Mouse (Mus musculus) heart, postnatal 14 days (tissue): ENCODE data around the gene Fam3b. TPM values are rescaled to one million over a fixed set of nuclear protein-coding genes. Genes with fewer than 3 reads are reported as not detected.

Experiments
- DNase-seq, 2 experiments: peaks; one replicate each; pipeline ENCODE4 v3.0.0; 2021 to 2022
- intact Hi-C: fragments of 180-260 bp; cut with DNase I; formaldehyde crosslinking; loops from one replicate; pipeline ENCODE4 v1.15.1; 2025
- total RNA-seq, 2 experiments: library from RNA; stranded (reverse); gene quantifications; 2 replicates each; pipeline ENCODE4 v1.2.3; 2021

Gene Fam3b
- total RNA-seq, 2 experiments from 2014 or later = not detected

DNA sequence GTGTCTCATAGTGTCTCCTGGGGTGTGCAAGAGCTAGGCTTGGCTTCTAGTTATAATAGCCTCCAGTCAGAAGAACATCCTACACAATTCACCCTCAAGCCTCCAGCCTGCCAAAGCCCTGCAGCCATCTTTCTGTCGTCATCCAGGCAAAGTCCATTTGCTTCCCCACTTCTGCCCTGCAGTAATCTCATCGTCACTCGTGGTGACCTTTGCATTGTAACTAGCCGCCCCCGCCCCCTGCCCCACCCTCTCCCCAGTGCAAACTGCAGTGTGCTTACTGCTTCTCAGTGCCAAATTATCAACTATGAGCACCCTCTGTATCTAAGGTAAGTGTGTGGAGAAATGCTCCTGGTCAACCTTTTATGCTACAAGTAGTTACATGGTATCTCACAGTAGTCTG lies 16.9 kb downstream of the Fam3b start:
- DNase-seq = no peak
- intact Hi-C loops = no loop called here

- DNase-seq = no peak
- intact Hi-C loops = no loop called here
These were observed 18.6 kb downstream of the Fam3b start for GRCm38 (mm10) chr16:97496026-97496425.

DNA sequence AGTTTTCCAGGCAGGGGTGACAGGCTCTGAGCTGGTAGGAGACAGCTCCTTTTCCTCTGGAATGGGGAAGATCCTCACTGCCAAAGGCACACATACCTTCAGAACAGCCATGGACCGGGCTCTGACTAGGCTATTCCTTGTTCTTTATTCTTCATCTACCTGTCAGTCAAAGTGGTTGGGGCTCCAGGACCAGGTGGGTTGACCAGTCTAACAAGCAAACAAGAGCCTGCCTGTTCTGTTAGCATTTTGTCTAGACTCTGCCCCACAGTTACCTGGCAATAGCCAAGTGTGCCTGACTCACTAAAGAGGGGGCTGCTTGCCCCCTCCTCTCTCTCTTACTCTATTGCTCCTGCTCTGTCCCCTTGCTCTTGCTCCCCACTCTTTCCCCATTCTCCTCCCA lies 22.2 kb downstream of the Fam3b start:
- intact Hi-C loops = no loop called here

DNA sequence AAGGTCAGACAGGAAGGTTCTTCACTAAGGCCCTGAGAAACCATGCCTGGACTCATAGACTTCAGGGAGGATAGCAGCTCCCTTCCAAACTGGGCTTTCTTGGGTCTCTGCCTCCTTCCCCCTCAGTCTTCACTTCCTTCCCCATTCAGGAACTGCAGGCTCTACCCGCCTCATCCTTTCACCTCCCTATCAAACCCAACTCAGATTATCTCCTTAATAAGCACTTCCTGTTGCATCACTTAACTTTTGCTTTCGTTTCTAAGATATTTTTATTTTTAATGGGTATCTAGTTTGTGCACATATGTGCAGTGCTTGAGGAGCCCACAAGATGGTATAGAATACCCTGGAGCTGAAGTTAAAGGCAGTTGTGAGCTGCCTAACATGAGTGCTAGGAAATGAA lies 36.0 kb downstream of the Fam3b start:
- intact Hi-C loops = no loop called here
- no peak for DNase-seq

More for the DNA sequence above, 22.2 kb downstream of the Fam3b start:
- no peak for DNase-seq

DNA sequence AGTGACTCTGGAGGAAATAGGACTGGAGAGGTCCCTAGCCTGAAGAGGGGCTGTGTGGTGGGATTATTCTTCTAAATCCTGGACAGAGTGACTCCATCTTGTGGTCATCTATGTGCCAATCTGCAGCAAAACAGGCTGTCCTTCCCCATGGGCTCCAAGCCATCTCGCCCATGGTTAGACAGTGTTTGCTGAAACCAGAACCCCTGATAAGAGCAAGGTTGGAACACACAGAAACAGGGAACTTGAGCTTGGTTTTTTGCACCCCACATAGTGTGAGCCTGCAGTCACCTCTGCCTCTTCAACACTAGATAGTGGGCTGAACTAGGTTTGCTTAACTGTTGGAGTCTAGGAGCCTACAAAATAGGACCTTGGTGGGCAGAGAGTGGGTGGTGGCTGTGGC lies 38.1 kb downstream of the Fam3b start:
- no peak for DNase-seq

GRCm38 (mm10) chr16:97475581-97475980 lies 39.0 kb downstream of the Fam3b start:
- intact Hi-C loops = no loop called here
- peak; percentile 28 to 49 for DNase-seq

More for the DNA sequence above, 38.1 kb downstream of the Fam3b start:
- intact Hi-C loops = no loop called here

GRCm38 (mm10) chr16:97474671-97475070 lies 39.9 kb downstream of the Fam3b start:
- intact Hi-C loops = no loop called here
- DNase-seq = no peak

DNA sequence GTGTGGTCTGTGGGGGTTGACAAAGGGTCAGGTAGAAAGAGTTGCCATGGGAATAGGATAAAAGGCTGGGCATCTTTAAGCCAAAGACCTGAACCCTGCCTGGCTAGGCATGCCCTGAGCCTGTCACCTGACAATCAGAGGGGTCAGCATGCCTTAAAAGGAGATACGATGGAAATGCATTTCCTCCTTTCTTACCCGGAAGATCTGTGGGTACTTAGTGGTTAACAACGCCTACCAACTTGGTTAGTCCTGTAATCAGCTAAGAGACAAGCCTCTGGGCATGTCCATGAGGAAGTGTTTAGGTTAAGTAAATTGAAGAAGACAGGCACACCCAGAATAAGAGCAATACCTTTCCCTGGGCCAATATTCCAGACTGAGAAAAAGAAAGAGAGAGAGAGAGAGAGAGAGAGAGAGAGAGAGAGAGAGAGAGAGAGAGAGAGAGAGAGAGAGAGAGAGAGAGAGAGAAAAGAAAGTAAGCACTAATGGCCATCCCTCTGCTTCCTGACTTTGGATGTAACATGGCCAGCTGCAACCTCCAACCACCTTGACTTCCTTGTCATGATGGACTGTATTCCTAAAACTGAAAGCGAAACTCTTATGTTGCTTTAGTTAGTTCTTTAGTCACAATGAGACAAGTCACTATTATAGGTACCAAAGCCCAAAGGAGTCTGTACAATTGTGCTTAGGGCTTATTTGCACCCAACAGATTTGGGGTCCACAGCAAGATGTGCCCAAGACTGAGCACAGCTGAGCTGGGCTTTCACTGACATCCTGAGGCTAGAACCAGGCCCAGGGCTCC lies 46.4 kb downstream of the Fam3b start:
- intact Hi-C loops = loop anchor here (2.0 kb wide), 1 partner anchor 155 kb away; no protein-coding TSS in a partner anchor
- DNase-seq = no peak

- intact Hi-C loops = loop anchor here (2.0 kb wide), 1 partner anchor 155 kb away; no protein-coding TSS in a partner anchor
- DNase-seq = no peak
These were observed 47.1 kb downstream of the Fam3b start for GRCm38 (mm10) chr16:97467472-97467871.

- intact Hi-C loops = loop anchor here (2.0 kb wide), 1 partner anchor 154 kb away; no protein-coding TSS in a partner anchor
- DNase-seq = no peak
These were observed 48.2 kb downstream of the Fam3b start for GRCm38 (mm10) chr16:97466182-97466957.

- intact Hi-C loops = no loop called here
- DNase-seq = no peak
These were observed 52.0 kb downstream of the Fam3b start, which contains the start of gene Mx1 for GRCm38 (mm10) chr16:97462481-97463181. Gene Mx1, minus strand, starts transcription at chr16:97462907.

- intact Hi-C loops = no loop called here
These were observed 53.3 kb downstream of the Fam3b start for GRCm38 (mm10) chr16:97461271-97461670.

GRCm38 (mm10) chr16:97459831-97460230 lies 54.8 kb downstream of the Fam3b start:
- intact Hi-C loops = no loop called here
- no peak for DNase-seq

More at GRCm38 (mm10) chr16:97461271-97461670, 53.3 kb downstream of the Fam3b start:
- DNase-seq = no peak

- intact Hi-C loops = loop anchor here (10.0 kb wide), 1 partner anchor 133 kb away; no protein-coding TSS in a partner anchor
- no peak for DNase-seq
These were observed 67.2 kb downstream of the Fam3b start for GRCm38 (mm10) chr16:97447386-97447785.

GRCm38 (mm10) chr16:97443670-97444263 lies 70.8 kb downstream of the Fam3b start:
- peak; percentile 18 to 64 for DNase-seq
- intact Hi-C loops = loop anchor here (2.0 to 10.0 kb wide), 3 partner anchors 125 to 149 kb away; no protein-coding TSS in a partner anchor

GRCm38 (mm10) chr16:97441967-97442366 lies 72.6 kb downstream of the Fam3b start:
- no peak for DNase-seq
- intact Hi-C loops = loop anchor here (5.0 to 10.0 kb wide), 2 partner anchors 127 to 150 kb away; no protein-coding TSS in a partner anchor

GRCm38 (mm10) chr16:97438191-97438590 lies 76.4 kb downstream of the Fam3b start:
- intact Hi-C loops = no loop called here
- no peak for DNase-seq

GRCm38 (mm10) chr16:97437448-97438056 lies 77.1 kb downstream of the Fam3b start:
- DNase-seq = no peak
- intact Hi-C loops = no loop called here

DNA sequence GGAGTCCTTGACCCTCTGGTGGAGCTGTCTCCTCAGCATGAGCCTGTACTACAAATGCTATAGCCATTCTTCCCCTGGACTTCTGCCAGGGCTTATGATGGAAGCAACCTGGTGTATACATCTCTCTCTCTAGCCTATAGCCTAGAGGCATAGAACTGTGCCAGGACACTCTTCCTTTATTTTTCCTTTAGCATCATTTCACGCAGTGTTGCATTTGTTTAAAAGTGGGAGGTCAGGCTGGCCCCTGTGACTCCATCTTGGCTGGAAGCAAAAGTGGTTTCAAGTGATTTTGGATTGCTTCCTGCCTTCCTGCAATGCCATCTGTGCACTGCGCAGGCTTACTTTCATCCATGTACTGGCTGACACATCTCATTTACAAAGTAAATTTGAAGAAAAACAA lies 80.4 kb downstream of the Fam3b start:
- DNase-seq = no peak
- intact Hi-C loops = no loop called here

GRCm38 (mm10) chr16:97431328-97431727 lies 83.3 kb downstream of the Fam3b start:
- peak; percentile 43 to 65 for DNase-seq
- intact Hi-C loops = no loop called here
